Mouse (Mus musculus): ENCODE measurements at regions not wholly inside any gene's neighbourhood (a gene's known extent, or its start where the extent isn't known, plus 50 kb on each side); places are given as distances from the start of the nearest gene placed in this dataset.

GRCm38 (mm10) chr14:106052585-106053551 is 53.1 kb upstream of the Trim52 start:
- intact Hi-C loops (cut with DNase I) = loop anchor here (1.0 to 5.0 kb wide), 3 partner anchors 41 to 156 kb away; no protein-coding TSS in a partner anchor
